Mouse (Mus musculus): ENCODE measurements around the gene Dmrt2.

DNA sequence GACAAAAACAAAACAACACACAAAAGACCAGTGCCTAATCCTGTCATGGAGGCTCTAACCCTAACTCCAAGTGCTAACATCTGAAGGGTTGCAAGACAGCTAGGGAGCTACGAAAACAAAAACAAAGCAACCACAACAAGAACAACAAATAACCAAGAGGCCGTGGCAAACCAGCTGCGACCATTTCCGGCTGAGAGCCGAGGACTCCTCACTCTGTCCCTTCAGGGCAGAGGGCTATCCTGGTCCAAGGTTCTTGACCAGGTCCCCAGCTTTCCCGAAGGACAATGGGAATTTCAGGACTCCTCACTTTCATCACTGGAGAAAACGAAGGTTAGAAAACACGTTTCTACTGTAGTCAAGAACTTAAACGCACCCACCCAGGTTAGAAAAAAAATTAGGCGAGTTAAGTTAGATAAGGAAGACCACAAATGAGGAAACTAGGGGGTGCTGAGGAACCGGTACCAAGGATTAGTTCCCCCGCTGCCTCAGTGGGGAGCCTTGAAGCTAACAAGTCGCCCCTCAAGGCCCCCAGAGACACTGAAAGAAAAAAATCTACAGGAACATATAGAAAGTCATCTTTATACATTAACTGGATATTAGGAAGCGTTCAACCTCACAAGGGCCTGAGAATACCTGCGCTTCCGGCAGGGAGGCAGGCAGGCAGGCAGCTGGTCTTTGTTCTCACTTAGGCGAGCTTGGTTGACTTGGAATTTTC is 1.5 kb upstream of the Dmrt2 start:
- TF ChIP-seq GATA1 (IDR thresholded peaks at IDR 0.05; ENCODE audit: borderline replicate concordance, low read length) (no peak), CTCF (IDR thresholded peaks at IDR 0.05; ENCODE audit: low read depth, low read length) (no peak), TAL1 (conservative IDR thresholded peaks at IDR 0.05; ENCODE audit: low read depth, low read length) (no peak)
